Mouse (Mus musculus) forebrain, embryonic 16.5 days (tissue): Measurements from ENCODE around the gene Synrg. TPM values are rescaled to one million over a fixed set of nuclear protein-coding genes. Genes with fewer than 3 reads are reported as not detected.
A peak's percentile ranks its signal among the peaks of the same experiment; 100 is the strongest.

Source experiments
- ATAC-seq: fragments of 200-750 bp; cut with Nextera tagmentation; 2 replicates; pipeline ENCODE4 v1.8.0; 2017; ENCODE audit warnings: mild to moderate bottlenecking, moderate library complexity
- H3K27ac ChIP-seq: fragments of 300-500 bp; sonication (generic); 2 replicates; pipeline ENCODE4 v1.5.1; 2014; ENCODE audit warnings: low read length, control low read depth
- H3K27me3 ChIP-seq: fragments of 300-500 bp; sonication (generic); replicated peaks from 2 replicates; pipeline ENCODE4 v1.6.1; 2014; ENCODE audit warnings: low read length; ENCODE audit not compliant: control insufficient read depth, insufficient read depth
- H3K36me3 ChIP-seq: fragments of 300-500 bp; sonication (generic); 2 replicates; pipeline ENCODE4 v1.6.1; 2014; ENCODE audit not compliant: control insufficient read depth, insufficient read depth
- H3K4me1 ChIP-seq: fragments of 300-500 bp; sonication (generic); replicated peaks from 2 replicates; pipeline ENCODE4 v1.6.1; 2014; ENCODE audit warnings: low read length; ENCODE audit not compliant: control insufficient read depth, insufficient read depth
- H3K4me2 ChIP-seq: fragments of 300-500 bp; sonication (generic); 2 replicates; pipeline ENCODE4 v1.6.1; 2014; ENCODE audit warnings: mild to moderate bottlenecking, low read length, control low read depth
- H3K4me3 ChIP-seq: fragments of 300-500 bp; sonication (generic); replicated peaks from 2 replicates; pipeline ENCODE4 v1.5.1; 2014; ENCODE audit warnings: mild to moderate bottlenecking, low read length, control low read depth
- H3K9ac ChIP-seq: fragments of 300-500 bp; sonication (generic); replicated peaks from 2 replicates; pipeline ENCODE4 v1.6.1; 2014; ENCODE audit warnings: low read depth, low read length, control low read depth
- H3K9me3 ChIP-seq: fragments of 300-500 bp; sonication (generic); 2 replicates; pipeline ENCODE4 v1.6.1; 2016; ENCODE audit warnings: low read length; ENCODE audit not compliant: control insufficient read depth
- WGBS: fragments of 180-500 bp; shearing (Covaris S2); extraction: QIAGEN DNeasy Blood & Tissue Kit; methylation state at CpG from one replicate; pipeline ENCODE4 v1.1.7; 2014; 5-methylcytosine and 5-hydroxymethylcytosine counted together
- polyA plus RNA-seq: library from polyadenylated mRNA; unstranded; fragments of >200 nt; fragmentation: Nextera tagmentation; extraction: Ambion mirVana; gene quantifications from 2 replicates; pipeline ENCODE4 v1.2.1, GENCODE M21; 2015

Gene Synrg
- polyA plus RNA-seq, 1 experiment from 2014 or later: 34.9 TPM

GRCm38 (mm10) chr11:84042808-84043762 lies 78.9 kb downstream of the Synrg start:
- peak overlapping the region; percentile 70 for H3K27ac ChIP-seq
- no peaks in the 10 kb centered on the region for H3K27me3 ChIP-seq
- no peaks in the 10 kb centered on the region for H3K9me3 ChIP-seq
- peak; percentile 92 for ATAC-seq
- H3K9ac ChIP-seq: 0 out of 2 replicates have a peak overlapping the region, but pooled peaks have one; percentile 1
- H3K4me2 ChIP-seq: no peak overlapping the region; the same call in 1 of the 2 replicates
- peaks cover 7% of the 10 kb centered on the region; the same call in 1 of the 2 replicates for H3K36me3 ChIP-seq
- WGBS: 7% methylated on average over 14 of the region's 14 CpGs
- H3K4me1 ChIP-seq: peaks cover 25% of the 10 kb centered on the region
- H3K4me3 ChIP-seq: no peak overlapping the region

DNA sequence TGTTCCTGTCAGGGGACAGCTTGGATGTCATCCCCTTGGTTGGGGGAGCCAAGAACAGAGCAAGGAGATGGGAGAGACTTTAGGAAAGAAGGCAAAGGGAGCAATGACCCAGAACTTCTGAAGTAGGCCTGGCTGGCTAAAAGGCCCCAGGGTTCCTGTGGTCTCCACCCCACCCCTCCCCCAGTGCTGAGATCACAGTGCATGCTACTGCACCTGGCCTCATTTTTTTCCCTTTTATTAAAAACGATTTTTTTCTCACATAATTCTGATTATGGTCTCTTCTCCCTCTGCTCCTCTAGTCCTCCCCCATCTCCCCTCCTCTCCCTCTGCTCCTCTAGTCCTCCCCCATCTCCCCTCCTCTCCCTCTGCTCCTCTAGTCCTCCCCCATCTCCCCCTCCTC lies 80.8 kb downstream of the Synrg start:
- H3K9me3 ChIP-seq: no peaks in the 10 kb centered on the region
- no peak overlapping the region for H3K9ac ChIP-seq
- peaks cover 34% of the 10 kb centered on the region for H3K4me1 ChIP-seq
- H3K4me3 ChIP-seq: no peak overlapping the region
- 35% methylated on average over 1 of the region's 1 CpGs for WGBS
- peaks cover 4% of the 10 kb centered on the region; the same call in 1 of the 2 replicates for H3K36me3 ChIP-seq
- no peaks in the 10 kb centered on the region for H3K27me3 ChIP-seq
- no peak for ATAC-seq
- H3K4me2 ChIP-seq: no peak overlapping the region
- H3K27ac ChIP-seq: no peak overlapping the region

DNA sequence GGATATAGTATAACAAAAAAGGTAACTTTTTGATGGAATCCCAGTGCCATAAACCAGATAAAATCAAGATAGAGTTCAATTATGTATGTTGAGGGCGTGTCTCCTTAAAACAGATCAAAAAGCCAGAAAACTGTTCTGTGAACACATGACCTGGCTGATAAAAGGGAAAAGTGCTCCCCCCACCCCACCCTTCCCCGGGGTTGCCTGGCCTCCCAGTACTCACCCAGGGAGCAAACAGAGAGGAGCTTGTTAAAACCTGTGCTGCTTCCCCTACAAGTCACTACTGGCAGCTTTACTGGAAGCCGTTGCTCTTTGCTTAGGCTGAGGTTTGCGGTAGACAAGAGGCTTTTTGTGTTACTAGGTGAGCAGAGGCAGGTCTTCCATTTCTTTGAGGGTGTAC lies 83.0 kb downstream of the Synrg start:
- Histone ChIP-seq H3K36me3 (no peaks in the 10 kb centered on the region), H3K4me2 (no peak overlapping the region), H3K27ac (no peak overlapping the region), H3K9ac (no peak overlapping the region), H3K27me3 (no peaks in the 10 kb centered on the region), H3K4me3 (no peak overlapping the region), H3K9me3 (no peaks in the 10 kb centered on the region), H3K4me1 (peaks cover 32% of the 10 kb centered on the region)
- 56% methylated on average over 4 of the region's 4 CpGs for WGBS
- no peak for ATAC-seq

DNA sequence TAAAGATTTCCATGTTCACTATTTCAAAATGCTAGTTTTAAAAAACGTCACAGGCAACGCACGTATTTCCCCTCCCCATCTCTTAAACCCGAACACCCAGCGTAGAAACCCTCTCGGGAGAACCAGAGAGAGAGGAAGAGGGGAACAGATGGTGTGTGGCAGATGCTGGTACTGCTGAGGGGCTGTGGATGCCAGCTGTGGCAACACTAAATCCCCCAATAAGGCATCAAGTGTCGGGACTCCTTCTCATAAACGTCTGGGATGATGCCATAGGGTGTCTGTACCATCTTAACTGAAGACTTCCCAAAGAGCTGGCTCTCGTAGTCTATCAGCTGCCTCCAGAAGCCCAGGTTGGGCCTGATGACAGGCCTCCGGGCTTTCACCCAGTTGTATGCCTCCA lies 84.2 kb downstream of the Synrg start:
- H3K4me1 ChIP-seq: peaks cover 22% of the 10 kb centered on the region
- no peak overlapping the region for H3K4me2 ChIP-seq
- no peak overlapping the region for H3K27ac ChIP-seq
- WGBS: 54% methylated on average over 10 of the region's 10 CpGs
- H3K36me3 ChIP-seq: no peaks in the 10 kb centered on the region
- no peaks in the 10 kb centered on the region for H3K27me3 ChIP-seq
- H3K9me3 ChIP-seq: no peaks in the 10 kb centered on the region
- no peak overlapping the region for H3K4me3 ChIP-seq
- H3K9ac ChIP-seq: no peak overlapping the region
- ATAC-seq: peak; percentile 37; the same call in 1 of the 2 replicates

GRCm38 (mm10) chr11:84053055-84053454 lies 88.8 kb downstream of the Synrg start:
- Histone ChIP-seq H3K4me1 (peaks cover 16% of the 10 kb centered on the region), H3K36me3 (no peaks in the 10 kb centered on the region), H3K9ac (no peak overlapping the region), H3K27ac (peak overlapping the region; percentile 81), H3K27me3 (no peaks in the 10 kb centered on the region), H3K4me2 (no peak overlapping the region), H3K9me3 (no peaks in the 10 kb centered on the region; the same call in 1 of the 2 replicates), H3K4me3 (no peak overlapping the region)
- 77% methylated on average over 7 of the region's 7 CpGs for WGBS
- no peak for ATAC-seq

GRCm38 (mm10) chr11:84053524-84054163 lies 89.4 kb downstream of the Synrg start:
- Histone ChIP-seq H3K36me3 (no peaks in the 10 kb centered on the region), H3K9me3 (no peaks in the 10 kb centered on the region; the same call in 1 of the 2 replicates), H3K9ac (no peak overlapping the region), H3K4me2 (no peak overlapping the region), H3K27me3 (no peaks in the 10 kb centered on the region), H3K4me3 (no peak overlapping the region), H3K27ac (peak overlapping the region; percentile 81), H3K4me1 (peaks cover 12% of the 10 kb centered on the region)
- 29% methylated on average over 10 of the region's 10 CpGs for WGBS
- peak; percentile 91 for ATAC-seq

GRCm38 (mm10) chr11:84057418-84057817 lies 93.2 kb downstream of the Synrg start:
- no peaks in the 10 kb centered on the region for H3K36me3 ChIP-seq
- H3K27ac ChIP-seq: no peak overlapping the region
- peaks cover 7% of the 10 kb centered on the region for H3K4me1 ChIP-seq
- ATAC-seq: no peak
- H3K27me3 ChIP-seq: no peaks in the 10 kb centered on the region
- 96% methylated on average over 2 of the region's 2 CpGs for WGBS
- no peak overlapping the region for H3K4me2 ChIP-seq
- no peak overlapping the region for H3K4me3 ChIP-seq
- H3K9ac ChIP-seq: no peak overlapping the region
- no peaks in the 10 kb centered on the region; the same call in 1 of the 2 replicates for H3K9me3 ChIP-seq

DNA sequence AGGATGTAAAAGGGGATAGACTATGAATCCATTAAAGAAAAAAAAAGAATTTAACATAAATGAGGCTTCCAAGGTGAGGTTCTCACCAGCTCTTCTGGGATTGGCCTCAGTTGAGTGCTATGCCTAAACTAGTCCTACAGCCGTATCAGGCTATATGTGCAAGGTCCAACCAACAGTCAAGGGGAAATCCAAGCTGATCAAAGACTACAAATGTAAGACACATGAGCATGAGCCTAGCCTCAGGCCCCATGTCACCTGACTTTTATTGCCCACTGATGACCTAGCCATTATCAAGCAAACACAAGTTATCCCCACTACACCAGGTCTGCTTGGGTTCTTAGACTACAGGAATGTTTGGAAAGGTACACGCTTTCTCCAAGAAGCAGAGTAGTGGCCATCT lies 95.6 kb downstream of the Synrg start:
- no peak overlapping the region for H3K9ac ChIP-seq
- H3K36me3 ChIP-seq: no peaks in the 10 kb centered on the region
- no peaks in the 10 kb centered on the region; the same call in 1 of the 2 replicates for H3K9me3 ChIP-seq
- ATAC-seq: no peak
- WGBS: 95% methylated on average over 2 of the region's 2 CpGs
- no peak overlapping the region for H3K4me2 ChIP-seq
- no peaks in the 10 kb centered on the region for H3K4me1 ChIP-seq
- no peak overlapping the region for H3K4me3 ChIP-seq
- no peaks in the 10 kb centered on the region for H3K27me3 ChIP-seq
- no peak overlapping the region for H3K27ac ChIP-seq

GRCm38 (mm10) chr11:84060635-84061034 lies 96.4 kb downstream of the Synrg start:
- no peaks in the 10 kb centered on the region for H3K27me3 ChIP-seq
- no peak for ATAC-seq
- no peak overlapping the region for H3K4me3 ChIP-seq
- no peak overlapping the region for H3K9ac ChIP-seq
- H3K4me1 ChIP-seq: no peaks in the 10 kb centered on the region
- H3K4me2 ChIP-seq: no peak overlapping the region
- H3K27ac ChIP-seq: no peak overlapping the region
- no peaks in the 10 kb centered on the region for H3K36me3 ChIP-seq
- 77% methylated on average over 6 of the region's 6 CpGs for WGBS
- no peaks in the 10 kb centered on the region; the same call in 1 of the 2 replicates for H3K9me3 ChIP-seq
